Mouse (Mus musculus) lung, postnatal 0 days (tissue): ENCODE data around the gene Nrxn2. TPM values are rescaled to one million over a fixed set of nuclear protein-coding genes. Genes with fewer than 3 reads are reported as not detected.

Experiments used
- ATAC-seq: fragments of 200-750 bp; cut with Nextera tagmentation; 2 replicates; pipeline ENCODE4 v1.8.0; 2017; ENCODE audit warnings: moderate library complexity
- DNase-seq: peaks from one replicate; pipeline ENCODE4 v3.0.0-alpha.2; 2016; ENCODE audit warnings: low spot score
- H3K27ac ChIP-seq: fragments of 300-500 bp; sonication (generic); 2 replicates; pipeline ENCODE4 v1.5.1; 2014; ENCODE audit warnings: antibody characterized with exemption, mild to moderate bottlenecking, low read length, mixed read lengths
- H3K27me3 ChIP-seq: fragments of 300-500 bp; sonication (generic); replicated peaks from 2 replicates; pipeline ENCODE4 v1.6.1; 2014; ENCODE audit warnings: low read length, mixed read lengths; ENCODE audit not compliant: insufficient read depth
- H3K36me3 ChIP-seq: fragments of 300-500 bp; sonication (generic); 2 replicates; pipeline ENCODE4 v1.6.1; 2014; ENCODE audit warnings: low read length, mixed read lengths; ENCODE audit not compliant: insufficient read depth
- H3K4me1 ChIP-seq: fragments of 300-500 bp; sonication (generic); 2 replicates; pipeline ENCODE4 v1.6.1; 2014; ENCODE audit warnings: antibody characterized with exemption, low read depth, low read length, mixed read lengths; ENCODE audit not compliant: insufficient read depth
- H3K4me2 ChIP-seq: fragments of 300-500 bp; sonication (generic); replicated peaks from 2 replicates; pipeline ENCODE4 v1.6.1; 2014; ENCODE audit warnings: low read depth, mild to moderate bottlenecking, low read length, moderate library complexity, mixed read lengths
- H3K4me3 ChIP-seq: fragments of 300-500 bp; sonication (generic); 2 replicates; pipeline ENCODE4 v1.5.1; 2014; ENCODE audit warnings: low read depth, low read length
- H3K9ac ChIP-seq: fragments of 300-500 bp; sonication (generic); replicated peaks from 2 replicates; pipeline ENCODE4 v1.6.1; 2014; ENCODE audit warnings: low read depth, mild to moderate bottlenecking
- H3K9me3 ChIP-seq: fragments of 300-500 bp; sonication (generic); 2 replicates; pipeline ENCODE4 v1.6.1; 2016; ENCODE audit warnings: low read length, mixed read lengths
- CTCF ChIP-seq: IDR thresholded peaks from 2 replicates; pipeline ENCODE4 v1.5.1; 2016; ENCODE audit warnings: antibody characterized with exemption, mild to moderate bottlenecking
- EP300 ChIP-seq: IDR thresholded peaks from 2 replicates; pipeline ENCODE4 v1.6.1; 2016; ENCODE audit warnings: antibody characterized with exemption, mild to moderate bottlenecking, control low read depth
- WGBS: fragments of 180-500 bp; shearing (Covaris S2); extraction: QIAGEN DNeasy Blood & Tissue Kit; methylation state at CpG from one replicate; pipeline ENCODE4 v1.1.7; 2014; 5-methylcytosine and 5-hydroxymethylcytosine counted together
- polyA plus RNA-seq: library from polyadenylated mRNA; unstranded; fragments of >200 nt; fragmentation: Nextera tagmentation; extraction: Ambion mirVana; gene quantifications from 2 replicates; pipeline ENCODE4 v1.2.1, GENCODE M21; 2015

Nrxn2 gene
- polyA plus RNA-seq, 1 experiment from 2014 or later = 3.8 TPM

DNA sequence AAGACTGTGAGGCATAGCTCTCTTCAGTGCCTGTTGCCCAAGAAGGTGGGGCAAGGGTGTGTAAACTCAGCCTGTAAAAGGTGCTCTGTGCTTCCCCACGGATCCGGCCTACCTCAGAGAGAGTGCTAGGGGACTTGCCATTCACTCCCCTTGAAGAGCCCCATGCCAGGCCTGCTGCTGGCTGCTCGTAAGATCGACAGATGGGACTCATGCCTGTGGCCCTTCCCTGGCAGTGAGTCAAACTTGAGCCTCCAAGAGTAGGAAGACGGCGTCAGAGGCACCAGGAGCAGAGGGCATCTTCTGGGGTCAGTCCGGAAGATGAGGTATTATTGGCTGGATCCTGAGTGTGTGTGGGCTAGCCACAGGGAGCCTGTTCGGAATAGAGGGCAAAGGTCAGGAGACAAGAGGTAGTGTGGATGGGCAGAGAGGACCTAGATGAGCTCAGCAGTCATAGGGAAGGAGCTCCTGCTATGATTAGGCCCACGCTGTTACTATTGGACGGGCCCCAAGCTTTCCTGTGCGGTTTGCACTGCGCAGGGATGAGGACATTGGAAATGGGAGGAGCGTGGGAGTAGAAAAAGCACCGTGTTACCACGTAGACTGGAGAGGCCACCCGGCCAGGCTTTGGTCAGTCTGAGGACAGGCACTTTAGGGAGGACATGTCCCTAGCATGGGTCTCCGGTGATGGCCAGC is 109.5 kb downstream of the Nrxn2 start:
- 0 out of 2 replicates have a peak, but pooled peaks cover 3% of the 10 kb centered on the region for H3K4me1 ChIP-seq
- H3K27ac ChIP-seq = no peak overlapping the region
- no peak for TF ChIP-seq CTCF
- no peak overlapping the region for H3K4me2 ChIP-seq
- no peak for ATAC-seq
- no peaks in the 10 kb centered on the region for H3K9me3 ChIP-seq
- no peak for DNase-seq
- no peaks in the 10 kb centered on the region for H3K36me3 ChIP-seq
- WGBS = 72% methylated on average over 17 of the region's 17 CpGs
- peaks cover 32% of the 10 kb centered on the region for H3K27me3 ChIP-seq
- H3K9ac ChIP-seq = no peak overlapping the region
- H3K4me3 ChIP-seq = no peak overlapping the region

- Histone ChIP-seq H3K27me3 (peaks cover 36% of the 10 kb centered on the region), H3K36me3 (no peaks in the 10 kb centered on the region), H3K4me1 (0 out of 2 replicates have a peak, but pooled peaks cover 3% of the 10 kb centered on the region), H3K4me2 (no peak overlapping the region), H3K27ac (no peak overlapping the region), H3K9ac (no peak overlapping the region), H3K9me3 (no peaks in the 10 kb centered on the region), H3K4me3 (no peak overlapping the region)
- DNase-seq = peak; percentile 58
- WGBS = 67% methylated on average over 14 of the region's 14 CpGs
- peak; percentile 56 for ATAC-seq
- TF ChIP-seq CTCF (no peak), EP300 (no peak)
Observed at GRCm38 (mm10) chr19:6529265-6529985, 110.9 kb downstream of the Nrxn2 start.

DNA sequence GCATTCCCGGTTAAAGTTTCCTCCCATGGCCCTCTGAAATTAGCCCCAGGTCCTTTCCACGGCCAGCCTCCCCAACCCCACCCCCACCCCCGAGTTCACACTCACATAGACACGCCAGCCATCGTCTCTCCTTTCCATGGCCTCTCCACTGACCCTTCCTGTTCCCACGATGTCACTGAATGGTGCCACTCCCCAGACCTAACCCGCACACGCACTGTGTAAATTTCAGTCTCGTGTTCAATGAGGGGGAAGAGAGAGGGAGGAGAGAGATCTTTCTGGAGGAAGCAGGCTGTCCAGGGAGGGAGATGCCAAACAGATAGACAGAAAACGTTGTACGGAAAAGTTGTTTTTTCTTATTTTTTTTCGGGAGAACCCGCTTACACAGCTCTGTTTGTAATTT is 111.8 kb downstream of the Nrxn2 start:
- DNase-seq = no peak
- Histone ChIP-seq H3K4me2 (no peak overlapping the region), H3K36me3 (no peaks in the 10 kb centered on the region), H3K27ac (no peak overlapping the region), H3K27me3 (peaks cover 36% of the 10 kb centered on the region), H3K4me3 (no peak overlapping the region; the same call in 1 of the 2 replicates), H3K9me3 (no peaks in the 10 kb centered on the region), H3K4me1 (0 out of 2 replicates have a peak, but pooled peaks cover 3% of the 10 kb centered on the region), H3K9ac (no peak overlapping the region)
- ATAC-seq = no peak
- TF ChIP-seq CTCF (no peak), EP300 (no peak)
- WGBS = 29% methylated on average over 13 of the region's 13 CpGs

DNA sequence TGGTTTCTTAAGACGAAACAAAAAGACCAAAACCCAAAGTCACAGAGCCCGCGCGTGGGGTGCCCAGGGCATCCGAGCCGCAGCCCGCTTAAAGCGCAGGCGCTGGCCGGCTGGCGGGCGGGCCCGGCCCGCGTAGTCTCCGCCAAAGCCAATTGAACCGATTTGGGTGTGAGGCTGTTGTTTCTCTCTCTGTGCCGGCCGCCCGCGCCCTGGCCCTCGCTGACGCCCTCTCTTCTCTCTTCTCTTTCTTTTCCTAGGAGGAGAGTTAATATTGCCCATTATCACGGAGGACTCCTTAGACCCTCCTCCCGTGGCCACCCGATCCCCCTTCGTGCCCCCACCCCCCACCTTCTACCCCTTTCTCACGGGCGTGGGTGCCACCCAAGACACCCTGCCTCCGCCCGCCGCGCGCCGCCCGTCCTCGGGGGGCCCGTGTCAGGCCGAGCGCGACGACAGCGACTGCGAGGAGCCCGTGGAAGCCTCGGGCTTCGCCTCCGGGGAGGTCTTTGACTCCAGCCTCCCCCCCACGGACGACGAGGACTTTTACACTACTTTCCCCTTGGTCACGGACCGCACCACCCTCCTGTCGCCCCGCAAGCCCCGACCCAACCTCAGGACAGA is 112.6 kb downstream of the Nrxn2 start:
- Histone ChIP-seq H3K4me1 (0 out of 2 replicates have a peak, but pooled peaks cover 3% of the 10 kb centered on the region), H3K27me3 (peaks cover 36% of the 10 kb centered on the region), H3K4me3 (peak overlapping the region; percentile 41), H3K36me3 (no peaks in the 10 kb centered on the region), H3K9me3 (no peaks in the 10 kb centered on the region), H3K4me2 (peak overlapping the region; percentile 69), H3K27ac (no peak overlapping the region), H3K9ac (peak overlapping the region; percentile 50)
- DNase-seq = peak; percentile 51
- under 1% methylated on average over 54 of the region's 56 CpGs for WGBS
- TF ChIP-seq EP300 (no peak), CTCF (no peak)
- ATAC-seq = peak; percentile 38; the same call in 1 of the 2 replicates

GRCm38 (mm10) chr19:6531832-6532471 is 113.4 kb downstream of the Nrxn2 start:
- TF ChIP-seq CTCF (no peak), EP300 (no peak)
- Histone ChIP-seq H3K9ac (0 out of 2 replicates have a peak overlapping the region, but pooled peaks have one; percentile 50), H3K4me1 (0 out of 2 replicates have a peak, but pooled peaks cover 3% of the 10 kb centered on the region), H3K27ac (no peak overlapping the region), H3K4me3 (peak overlapping the region; percentile 41), H3K27me3 (peaks cover 36% of the 10 kb centered on the region), H3K36me3 (no peaks in the 10 kb centered on the region), H3K4me2 (peak overlapping the region; percentile 69), H3K9me3 (no peaks in the 10 kb centered on the region)
- 2% methylated on average over 34 of the region's 36 CpGs for WGBS
- ATAC-seq = 0 out of 2 replicates have a peak, but pooled peaks have one; percentile 27
- DNase-seq = peak; percentile 31
